Mouse (Mus musculus) brain, embryonic 14.5 days (tissue): ENCODE results near the gene Rbm20.
"Not testable (repeated sequence)": the region's sequence is repeated elsewhere in the genome, so short reads cannot be mapped to it uniquely, and the experiment has no call there.

Experiments
- CTCF ChIP-seq: fragments of 200-500 bp; IDR thresholded peaks from 2 replicates; pipeline ENCODE4 v1.5.1; 2012; ENCODE audit warnings: inconsistent platforms, mild to moderate bottlenecking, moderate library complexity, borderline replicate concordance; ENCODE audit not compliant: insufficient read depth, insufficient read length; ENCODE audit errors: extremely low read depth
- POLR2A ChIP-seq: fragments of 200-500 bp; IDR thresholded peaks from 2 replicates; pipeline ENCODE4 v1.6.1; 2012; ENCODE audit warnings: mild to moderate bottlenecking, inconsistent platforms, borderline replicate concordance; ENCODE audit not compliant: poor library complexity, insufficient read depth, insufficient read length, severe bottlenecking; ENCODE audit errors: extremely low read depth

DNA sequence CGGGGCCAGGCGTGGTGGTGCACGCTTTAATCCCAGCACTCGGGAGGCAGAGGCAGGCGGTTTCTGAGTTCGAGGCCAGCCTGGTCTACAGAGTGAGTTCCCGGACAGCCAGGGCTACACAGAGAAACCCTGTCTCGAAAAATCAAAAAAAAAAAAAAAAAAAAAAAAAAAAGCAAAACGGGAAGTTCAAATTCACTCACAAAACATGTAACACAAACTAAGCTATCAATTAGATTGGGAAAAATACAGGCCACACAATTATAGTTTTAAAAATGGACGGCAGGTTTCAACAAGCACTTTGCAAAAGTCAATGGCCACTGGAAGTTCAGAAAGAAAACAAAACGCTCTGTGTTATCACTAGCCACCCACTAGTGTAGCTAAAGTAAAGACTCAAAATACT lies 20.7 kb upstream of the Rbm20 start:
- TF ChIP-seq CTCF, POLR2A: not testable (repeated sequence)
